Mouse (Mus musculus): ENCODE data around the gene Bmper.

The Bmper gene

GRCm38 (mm10) chr9:23436751-23437150, 213.9 kb downstream of the Bmper start:
- DNase-seq (ENCODE audit: low spot score in 2 of 2) = no peak

- no peak for DNase-seq (ENCODE audit: low spot score in 2 of 2)
Observed at GRCm38 (mm10) chr9:23438662-23439061, 215.8 kb downstream of the Bmper start.

DNA sequence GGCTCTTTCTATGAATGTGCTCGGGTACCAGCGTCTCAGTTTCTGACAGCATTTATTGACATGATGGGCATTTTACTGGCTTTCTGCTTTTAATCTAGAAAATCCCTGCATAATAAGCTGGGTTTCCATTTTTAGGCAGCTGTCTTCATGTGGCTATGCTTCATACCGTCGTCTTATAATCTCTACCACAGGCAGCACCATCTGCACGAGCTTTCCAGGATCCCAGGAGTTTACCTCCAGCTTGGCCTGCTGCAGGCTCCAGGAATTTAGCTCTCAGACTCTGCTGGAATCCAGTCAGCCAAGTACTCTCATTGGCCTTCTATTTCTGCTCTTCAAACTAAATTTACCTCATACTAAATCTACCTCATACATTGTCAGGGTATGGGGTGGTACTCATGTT, 219.3 kb downstream of the Bmper start:
- DNase-seq (ENCODE audit: low spot score in 2 of 2) = no peak

- no peak for DNase-seq (ENCODE audit: low spot score in 2 of 2)
Observed at GRCm38 (mm10) chr9:23444975-23445374, 222.1 kb downstream of the Bmper start.

DNA sequence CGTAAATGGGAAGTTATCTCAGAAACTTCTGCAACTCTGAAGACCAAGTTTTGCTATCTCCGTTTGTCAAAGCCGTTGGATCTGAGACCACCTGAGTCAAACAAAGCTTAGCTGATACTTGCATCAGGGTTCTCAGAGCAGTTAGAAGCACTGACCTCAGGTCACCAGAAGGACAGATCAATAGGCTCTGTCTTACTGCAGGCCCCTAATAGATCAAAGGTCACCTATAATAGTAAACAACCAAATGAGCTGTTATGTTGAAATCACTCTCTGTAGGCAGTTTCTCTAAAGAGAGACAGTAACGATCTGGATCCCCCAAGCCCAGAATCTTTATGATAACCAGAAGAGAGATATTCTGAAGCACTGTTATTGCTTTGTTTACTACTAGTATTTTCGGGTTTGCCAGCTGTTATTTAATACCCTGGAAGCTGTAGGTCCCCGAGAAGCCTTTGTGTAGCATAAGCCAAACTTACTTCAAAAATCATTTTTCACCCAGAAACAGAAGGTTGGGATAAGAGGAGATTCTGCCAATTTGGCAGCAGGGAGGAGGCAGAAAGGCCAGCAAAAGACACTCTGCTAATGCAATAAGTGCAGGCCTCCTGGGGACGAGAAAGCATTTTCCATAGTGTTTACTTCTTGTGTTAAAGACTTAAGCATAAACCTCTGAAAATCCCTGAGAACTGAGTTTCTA, 224.5 kb downstream of the Bmper start:
- no peak for DNase-seq (ENCODE audit: low spot score in 2 of 2)

- no peak for DNase-seq (ENCODE audit: low spot score in 2 of 2)
Observed at GRCm38 (mm10) chr9:23453309-23453708, 230.4 kb downstream of the Bmper start.

DNA sequence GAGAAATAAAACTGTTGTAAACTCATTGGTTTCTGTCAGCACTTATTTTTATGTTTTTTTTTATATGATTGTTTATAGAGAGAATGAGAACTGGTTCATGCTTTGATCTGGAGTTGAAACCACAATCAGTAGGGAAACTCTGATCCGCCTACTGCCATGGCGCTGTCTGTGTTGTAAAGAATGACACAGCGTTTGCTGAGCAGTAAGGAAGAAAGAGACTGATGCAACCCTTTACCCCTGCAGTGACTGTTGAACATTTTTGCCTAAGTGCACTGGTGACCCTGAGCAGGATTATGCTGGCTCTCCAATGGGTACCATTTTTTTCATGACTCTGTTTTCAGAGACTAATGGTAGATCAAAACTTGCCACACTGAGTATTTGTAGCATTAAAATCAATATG, 234.3 kb downstream of the Bmper start:
- DNase-seq (ENCODE audit: low spot score in 2 of 2) = no peak

GRCm38 (mm10) chr9:23460721-23461120, 237.8 kb downstream of the Bmper start:
- DNase-seq (ENCODE audit: low spot score in 2 of 2) = no peak

- no peak for DNase-seq (ENCODE audit: low spot score in 2 of 2)
Observed at GRCm38 (mm10) chr9:23462949-23463608, 240.2 kb downstream of the Bmper start.

GRCm38 (mm10) chr9:23464981-23465630, 242.2 kb downstream of the Bmper start:
- DNase-seq (ENCODE audit: low spot score in 2 of 2) = no peak

DNA sequence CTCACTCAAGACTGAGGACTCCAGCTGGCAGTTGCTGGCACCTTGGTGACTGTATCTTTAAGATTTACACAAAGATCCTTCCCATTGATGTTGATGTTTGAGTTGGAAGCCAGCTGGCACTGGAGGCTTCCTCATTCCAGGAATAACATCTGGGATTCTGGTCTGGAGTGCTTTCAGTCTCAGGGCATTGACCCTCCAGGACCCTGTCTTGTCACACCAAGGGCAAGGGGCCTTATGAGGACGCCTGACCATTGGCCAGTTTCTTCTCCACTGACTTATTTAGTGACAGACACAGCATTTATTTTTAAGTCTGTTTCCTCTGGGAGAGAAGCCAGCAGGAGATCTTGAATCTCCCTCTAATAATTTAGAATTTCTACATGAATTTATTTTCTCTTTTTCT, 247.0 kb downstream of the Bmper start:
- no peak for DNase-seq (ENCODE audit: low spot score in 2 of 2)

- no peak for DNase-seq (ENCODE audit: low spot score in 2 of 2)
Observed at GRCm38 (mm10) chr9:23485851-23486250, 263.0 kb downstream of the Bmper start.

GRCm38 (mm10) chr9:23486725-23487378, 264.0 kb downstream of the Bmper start:
- no peak for DNase-seq (ENCODE audit: low spot score in 2 of 2)

DNA sequence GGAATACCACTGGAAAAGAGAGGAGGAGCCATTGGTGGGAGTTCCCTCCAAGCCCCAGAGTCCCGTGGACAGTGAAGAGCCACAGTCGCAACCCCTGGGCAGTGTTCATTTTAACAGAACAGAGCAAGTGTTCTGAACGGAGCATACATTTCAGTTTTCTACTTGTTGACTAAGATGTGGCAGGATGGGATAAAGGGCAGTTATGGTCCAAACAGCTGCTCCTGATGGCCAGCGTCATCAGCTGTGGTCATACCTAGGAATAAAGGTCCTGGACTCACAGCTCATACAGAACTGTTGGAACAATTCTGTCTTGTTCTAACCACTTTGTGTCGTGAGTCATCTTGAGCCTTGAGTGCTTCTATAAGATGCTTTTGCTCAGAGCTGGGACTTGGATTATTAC, 265.4 kb downstream of the Bmper start:
- DNase-seq (ENCODE audit: low spot score in 2 of 2) = no peak

DNA sequence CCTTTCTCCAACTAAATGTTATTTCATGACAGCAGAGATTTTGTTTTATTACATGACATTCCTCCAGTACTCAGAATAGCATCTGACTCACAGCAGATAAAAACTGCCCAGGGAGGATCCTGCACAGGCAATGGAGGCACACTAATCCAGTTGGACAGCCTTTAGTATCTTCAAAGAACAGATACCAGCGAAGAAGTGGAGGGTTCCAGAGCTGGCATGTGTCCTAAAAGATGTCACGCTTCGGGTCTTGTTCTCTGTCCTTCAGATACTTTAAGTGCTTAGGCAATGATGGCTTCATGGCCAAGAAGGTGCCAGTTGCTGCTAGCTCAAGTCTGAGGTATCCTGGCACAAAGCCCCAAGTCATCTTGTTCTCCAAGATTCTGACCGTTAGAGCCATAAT, 272.5 kb downstream of the Bmper start:
- DNase-seq (ENCODE audit: low spot score in 2 of 2) = no peak

DNA sequence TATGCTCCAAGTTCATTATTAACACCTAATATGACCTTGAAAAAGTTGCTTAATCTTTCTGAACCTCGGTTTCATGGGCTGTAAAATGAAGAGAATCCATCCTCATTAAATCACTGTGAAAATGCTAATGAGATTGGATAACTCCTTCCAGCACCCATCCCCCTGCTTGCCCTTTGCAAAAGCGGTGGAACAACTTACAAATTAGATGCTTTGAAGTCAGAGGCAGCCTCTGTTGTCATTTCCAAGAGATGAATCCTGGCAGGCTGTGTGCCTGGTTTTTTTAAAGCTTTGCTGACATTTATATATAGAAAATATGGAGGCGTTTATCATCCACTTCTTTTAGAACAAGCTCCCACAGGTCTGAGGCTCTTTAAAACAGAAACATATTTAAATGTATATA, 274.8 kb downstream of the Bmper start:
- DNase-seq (ENCODE audit: low spot score in 2 of 2) = no peak

DNA sequence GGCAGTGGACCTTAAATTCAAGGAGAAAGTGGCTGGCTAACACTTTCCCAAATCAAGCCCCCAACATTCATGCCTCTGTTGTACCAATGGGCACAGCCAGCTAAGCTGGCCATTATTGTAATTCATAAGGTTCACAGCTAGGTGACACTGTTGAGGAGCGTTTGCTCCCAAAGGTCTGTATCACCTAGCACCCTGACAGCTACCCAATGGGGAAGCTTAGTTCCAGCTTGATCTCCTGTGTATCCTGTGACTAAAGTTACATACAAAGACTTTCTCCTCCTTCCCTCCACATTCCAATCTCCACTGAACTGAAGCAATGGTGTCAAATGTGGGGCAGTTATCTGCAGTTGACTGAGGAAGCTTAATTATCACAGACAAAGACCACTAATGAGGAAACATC, 311.0 kb downstream of the Bmper start:
- DNase-seq (ENCODE audit: low spot score in 2 of 2) = no peak
